Mouse (Mus musculus) CD4-positive, CD25-positive, alpha-beta regulatory T cell (primary cell): ENCODE data around the gene Olfr202. TPM values are rescaled to one million over a fixed set of nuclear protein-coding genes. Genes with fewer than 3 reads are reported as not detected.

Experiments
- polyA plus RNA-seq: library from polyadenylated mRNA; unstranded; fragments of 100-300 nt; shearing (Covaris generic); gene quantifications from one replicate; pipeline ENCODE4 v1.2.1, GENCODE M21; 2017

Olfr202 gene
- not detected for polyA plus RNA-seq

DNA sequence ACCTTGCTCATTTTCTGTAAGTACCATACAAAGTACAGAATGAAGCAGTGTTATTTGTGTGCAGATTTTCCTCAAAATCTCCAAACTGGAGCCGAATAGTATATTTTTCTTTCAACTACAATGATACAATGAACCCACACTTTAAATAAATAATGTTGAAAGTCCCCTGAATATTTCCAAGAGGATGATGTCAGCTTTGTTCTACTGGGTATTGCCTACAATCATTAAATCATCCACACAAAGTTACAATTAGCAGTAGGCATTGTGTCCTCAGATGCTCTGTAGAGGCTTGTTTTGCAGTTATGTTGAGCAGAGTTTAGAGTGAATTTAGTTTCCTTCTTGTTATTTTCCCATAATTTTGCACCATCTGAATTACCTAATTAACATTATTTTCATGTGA is at the start of gene Olfr202:
Gene Olfr202, minus strand, starts transcription at position 101 of the 400 bp plus-strand sequence.

DNA sequence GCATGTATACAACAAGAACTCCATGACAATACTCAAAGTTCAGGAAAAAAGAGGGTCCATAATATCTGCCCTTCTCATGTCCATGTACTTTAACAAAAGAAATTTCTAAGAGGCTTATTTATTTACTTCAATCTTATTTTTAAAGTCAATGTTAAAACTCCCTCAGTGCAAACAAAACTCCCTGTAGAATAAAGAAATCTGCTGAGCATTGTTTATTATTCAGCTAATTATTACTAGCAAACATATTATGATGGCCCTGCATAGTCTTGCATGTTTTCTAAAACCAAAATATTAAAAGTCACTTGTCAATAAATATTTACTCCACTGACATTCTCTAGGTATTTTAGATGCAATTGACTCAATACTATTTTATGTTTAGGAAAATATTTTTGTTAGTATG is 44.4 kb upstream of the Olfr202 start, which contains the start of gene Olfr205:
Gene Olfr205, minus strand, starts transcription at position 101 of the 400 bp plus-strand sequence.

DNA sequence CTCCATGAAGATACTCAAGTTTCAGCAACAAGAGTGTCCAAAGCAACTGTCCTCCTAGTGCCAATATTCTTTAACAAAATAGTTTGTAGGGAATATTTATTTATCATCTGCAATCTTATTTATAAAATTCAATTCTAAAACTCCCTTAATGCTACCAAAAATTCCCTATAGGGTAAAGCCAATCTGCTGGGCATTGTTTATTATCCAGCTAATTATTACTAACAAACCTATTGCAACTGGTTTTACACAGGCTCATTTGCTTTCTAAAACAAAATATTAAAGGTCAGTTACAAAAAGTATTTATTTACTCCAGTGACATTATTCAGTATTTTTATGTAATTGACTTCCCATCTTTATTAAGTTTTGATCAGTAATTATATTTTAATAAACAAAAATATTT is 31.6 kb upstream of the Olfr202 start, which contains the start of gene Olfr204:
Gene Olfr204, minus strand, starts transcription at position 101 of the 400 bp plus-strand sequence.

DNA sequence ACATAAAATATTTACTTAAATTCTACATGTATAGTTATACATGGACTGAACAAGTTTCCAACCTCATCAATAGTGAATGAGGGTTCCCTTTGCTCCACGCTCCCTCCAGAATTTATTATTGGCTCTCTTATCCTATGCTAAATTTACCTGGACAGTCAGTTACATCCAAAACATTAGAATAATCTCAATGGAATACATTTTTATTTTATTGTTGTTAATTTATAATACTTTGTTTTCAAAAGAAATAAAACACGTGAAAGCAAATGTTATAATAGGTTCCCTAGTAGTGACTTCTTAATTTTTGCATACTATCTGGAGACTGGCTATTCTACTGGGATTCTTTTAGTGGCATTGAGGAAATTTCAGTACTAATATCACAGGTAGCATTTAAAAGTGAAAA is 12.0 kb upstream of the Olfr202 start, which contains the start of gene Olfr203:
Gene Olfr203, plus strand, starts transcription at position 301 of the 400 bp plus-strand sequence.

DNA sequence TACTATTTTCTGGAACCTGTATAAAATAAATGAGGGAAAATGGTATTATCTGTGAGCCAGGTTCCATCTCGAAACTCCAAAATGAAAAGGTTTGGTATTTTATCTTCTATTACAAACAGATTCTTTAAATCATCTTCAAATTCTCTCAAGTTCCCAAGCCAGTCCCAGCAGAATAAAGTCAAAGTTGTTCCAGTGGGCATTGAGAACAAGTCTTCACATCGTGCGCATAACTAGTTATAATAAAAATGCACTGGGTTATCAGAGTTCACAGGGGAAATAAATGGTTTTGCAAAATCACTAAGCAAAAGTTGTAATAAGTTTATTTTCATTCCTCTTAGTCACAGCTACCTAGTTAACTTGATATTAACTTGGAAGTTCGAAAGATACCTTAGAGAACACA is 14.1 kb downstream of the Olfr202 start, which contains the start of gene Olfr201:
Gene Olfr201, minus strand, starts transcription at position 101 of the 400 bp plus-strand sequence.

Other genes starting within 250 kb of the Olfr202 start
- not detected for gene Olfr187, start 247.0 kb downstream of the Olfr202 start, polyA plus RNA-seq
- gene Olfr190, start 208.8 kb downstream of the Olfr202 start, polyA plus RNA-seq, result 0.02 TPM
- not detected for gene Olfr191, start 197.0 kb downstream of the Olfr202 start, polyA plus RNA-seq
- gene Olfr193, start 174.9 kb downstream of the Olfr202 start, polyA plus RNA-seq, result not detected
- gene Olfr194, start 165.7 kb downstream of the Olfr202 start, polyA plus RNA-seq, result not detected
- gene Olfr195, start 139.7 kb downstream of the Olfr202 start, polyA plus RNA-seq, result not detected
- not detected for gene Olfr196, start 116.3 kb downstream of the Olfr202 start, polyA plus RNA-seq
- gene Olfr198, start 83.3 kb downstream of the Olfr202 start, polyA plus RNA-seq, result not detected
- not detected for gene Olfr199, start 67.0 kb downstream of the Olfr202 start, polyA plus RNA-seq
- gene Olfr201, start 14.2 kb downstream of the Olfr202 start, polyA plus RNA-seq, result not detected
- gene Olfr203, start 12.1 kb upstream of the Olfr202 start, polyA plus RNA-seq, result not detected
- gene Olfr204, start 31.5 kb upstream of the Olfr202 start, polyA plus RNA-seq, result not detected
- not detected for gene Olfr205, start 44.3 kb upstream of the Olfr202 start, polyA plus RNA-seq
- not detected for gene Olfr206, start 62.5 kb upstream of the Olfr202 start, polyA plus RNA-seq
- not detected for gene Olfr209, start 77.2 kb upstream of the Olfr202 start, polyA plus RNA-seq
- 0.04 TPM for gene Gabrr3, start 120.5 kb upstream of the Olfr202 start, polyA plus RNA-seq
- 82.3 TPM for gene Riox2, start 185.0 kb upstream of the Olfr202 start, polyA plus RNA-seq